Mouse (Mus musculus) embryo, embryonic 10 days (tissue): ENCODE data around the gene 3110001I22Rik.

Experiments
- DNase-seq: peaks from one replicate; pipeline ENCODE4 v3.0.0-alpha.2; 2015; ENCODE audit warnings: low spot score

3110001I22Rik gene

GRCm38 (mm10) chr16:13722937-13723336 lies 51.2 kb downstream of the 3110001I22Rik start:
- no peak for DNase-seq

GRCm38 (mm10) chr16:13727811-13728335 lies 56.1 kb downstream of the 3110001I22Rik start:
- no peak for DNase-seq
